Mouse (Mus musculus): ENCODE data around the gene Ccl6.

DNA sequence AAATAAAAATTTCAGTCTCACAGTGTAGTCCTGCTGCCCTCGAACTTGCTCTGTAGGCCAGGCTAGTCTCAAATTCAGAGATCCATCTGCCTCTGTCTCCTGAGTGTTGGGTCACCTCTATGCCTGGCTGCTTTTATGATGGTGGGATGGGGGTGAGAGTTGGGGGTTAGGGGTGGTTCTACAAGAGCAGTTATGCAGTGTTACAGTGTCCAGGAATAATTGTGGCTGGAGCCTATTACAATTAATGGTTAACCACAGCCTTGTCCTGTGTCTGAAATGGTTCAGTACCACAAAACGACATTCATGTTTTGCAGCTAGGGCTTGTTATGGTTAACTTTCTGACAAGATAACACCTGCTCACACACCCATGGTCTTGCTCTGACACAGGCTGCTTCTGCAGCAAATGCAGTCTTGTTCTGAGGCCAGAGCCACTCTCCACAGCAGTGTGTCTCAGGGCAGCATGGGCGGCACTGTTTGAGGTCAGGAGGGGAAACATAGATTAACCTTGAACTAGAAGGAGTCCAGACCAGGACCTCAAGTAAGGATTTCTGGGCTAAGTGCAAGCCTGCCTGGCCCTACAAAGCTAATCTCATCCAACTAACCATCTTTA, 54.1 kb downstream of the Ccl6 start:
- TF ChIP-seq CTCF (IDR thresholded peaks at IDR 0.05; ENCODE audit: borderline replicate concordance, control insufficient read depth, extremely low read depth, insufficient read depth, low read length, poor library complexity) (no peak), POLR2A (IDR thresholded peaks at IDR 0.05; ENCODE audit: control insufficient read depth, extremely low read depth, insufficient read depth, low read length, poor library complexity) (no peak)
